Mouse (Mus musculus): Measurements from ENCODE around the gene Shmt2. TPM values are rescaled to one million over a fixed set of nuclear protein-coding genes. Genes with fewer than 3 reads are reported as not detected.

The Shmt2 gene
- polyA plus RNA-seq, 1 experiment from 2014 or later: 91.5 TPM

GRCm38 (mm10) chr10:127541510-127541909 lies 19.3 kb upstream of the Shmt2 start:
- H3K4me1 ChIP-seq (ENCODE audit: control insufficient read depth, insufficient read depth, low read length): peaks cover 3% of the 10 kb centered on the region; the same call in 1 of the 2 replicates
- H3K36me3 ChIP-seq (ENCODE audit: control insufficient read depth, insufficient read depth, low read length): peaks cover 25% of the 10 kb centered on the region
- no peak for DNase-seq (ENCODE audit: low spot score)
- no peaks in the 10 kb centered on the region for H3K27me3 ChIP-seq (ENCODE audit: control insufficient read depth, insufficient read depth, low read length)
- no peak overlapping the region for H3K9ac ChIP-seq (ENCODE audit: low read length)
- H3K27ac ChIP-seq (ENCODE audit: low read depth, low read length): no peak overlapping the region
- 94% methylated on average over 8 of the region's 8 CpGs for WGBS
- no peaks in the 10 kb centered on the region for H3K9me3 ChIP-seq (ENCODE audit: control insufficient read depth, low read length)
- H3K4me3 ChIP-seq (ENCODE audit: low read depth, low read length): no peak overlapping the region
- no peak overlapping the region for H3K4me2 ChIP-seq (ENCODE audit: low read depth)
- no peak for ATAC-seq (ENCODE audit: insufficient read depth, low FRiP score, low TSS enrichment)

- peaks cover 20% of the 10 kb centered on the region for H3K4me1 ChIP-seq (ENCODE audit: control insufficient read depth, insufficient read depth, low read length)
These were observed 15.8 kb upstream of the Shmt2 start for GRCm38 (mm10) chr10:127537854-127538583.

GRCm38 (mm10) chr10:127536586-127537314 lies 14.5 kb upstream of the Shmt2 start:
- H3K4me2 ChIP-seq (ENCODE audit: low read depth): no peak overlapping the region
- H3K4me1 ChIP-seq (ENCODE audit: control insufficient read depth, insufficient read depth, low read length): peaks cover 22% of the 10 kb centered on the region
- ATAC-seq (ENCODE audit: insufficient read depth, low FRiP score, low TSS enrichment): 0 out of 2 replicates have a peak, but pooled peaks have one; percentile 39
- peak; percentile 66 for DNase-seq (ENCODE audit: low spot score)
- H3K9ac ChIP-seq (ENCODE audit: low read length): no peak overlapping the region
- no peak overlapping the region for H3K4me3 ChIP-seq (ENCODE audit: low read depth, low read length)
- H3K9me3 ChIP-seq (ENCODE audit: control insufficient read depth, low read length): no peaks in the 10 kb centered on the region
- WGBS: 9% methylated on average over 8 of the region's 8 CpGs
- no peak overlapping the region for H3K27ac ChIP-seq (ENCODE audit: low read depth, low read length)
- peaks cover 42% of the 10 kb centered on the region for H3K27me3 ChIP-seq (ENCODE audit: control insufficient read depth, insufficient read depth, low read length)
- peaks cover 7% of the 10 kb centered on the region; the same call in 1 of the 2 replicates for H3K36me3 ChIP-seq (ENCODE audit: control insufficient read depth, insufficient read depth, low read length)

More at GRCm38 (mm10) chr10:127537854-127538583, 15.8 kb upstream of the Shmt2 start:
- Histone ChIP-seq H3K9me3 (ENCODE audit: control insufficient read depth, low read length) (no peaks in the 10 kb centered on the region), H3K27ac (ENCODE audit: low read depth, low read length) (0 out of 2 replicates have a peak overlapping the region, but pooled peaks have one; percentile 56), H3K4me2 (ENCODE audit: low read depth) (no peak overlapping the region), H3K9ac (ENCODE audit: low read length) (no peak overlapping the region), H3K36me3 (ENCODE audit: control insufficient read depth, insufficient read depth, low read length) (peaks cover 13% of the 10 kb centered on the region), H3K27me3 (ENCODE audit: control insufficient read depth, insufficient read depth, low read length) (peaks cover 30% of the 10 kb centered on the region), H3K4me3 (ENCODE audit: low read depth, low read length) (no peak overlapping the region)
- DNase-seq (ENCODE audit: low spot score) (peak; percentile 81), ATAC-seq (ENCODE audit: insufficient read depth, low FRiP score, low TSS enrichment) (peak; percentile 14; the same call in 1 of the 2 replicates)
- 23% methylated on average over 7 of the region's 7 CpGs for WGBS

GRCm38 (mm10) chr10:127534929-127535384 lies 12.7 kb upstream of the Shmt2 start:
- peak overlapping the region; percentile 51 for H3K4me3 ChIP-seq (ENCODE audit: low read depth, low read length)
- peak overlapping the region; percentile 40 for H3K27ac ChIP-seq (ENCODE audit: low read depth, low read length)
- no peaks in the 10 kb centered on the region for H3K9me3 ChIP-seq (ENCODE audit: control insufficient read depth, low read length)
- WGBS: 0% methylated on average over 30 of the region's 30 CpGs
- H3K4me2 ChIP-seq (ENCODE audit: low read depth): peak overlapping the region; percentile 73
- DNase-seq (ENCODE audit: low spot score): peak; percentile 69
- H3K27me3 ChIP-seq (ENCODE audit: control insufficient read depth, insufficient read depth, low read length): peaks cover 60% of the 10 kb centered on the region
- ATAC-seq (ENCODE audit: insufficient read depth, low FRiP score, low TSS enrichment): peak; percentile 11
- peaks cover 2% of the 10 kb centered on the region; the same call in 1 of the 2 replicates for H3K36me3 ChIP-seq (ENCODE audit: control insufficient read depth, insufficient read depth, low read length)
- peaks cover 29% of the 10 kb centered on the region for H3K4me1 ChIP-seq (ENCODE audit: control insufficient read depth, insufficient read depth, low read length)
- peak overlapping the region; percentile 39 for H3K9ac ChIP-seq (ENCODE audit: low read length)

- H3K36me3 ChIP-seq (ENCODE audit: control insufficient read depth, insufficient read depth, low read length): peaks cover 2% of the 10 kb centered on the region; the same call in 1 of the 2 replicates
- peak; percentile 53 for DNase-seq (ENCODE audit: low spot score)
- no peaks in the 10 kb centered on the region for H3K9me3 ChIP-seq (ENCODE audit: control insufficient read depth, low read length)
- peak within 1 kb of the TSS; percentile 40 for H3K27ac ChIP-seq (ENCODE audit: low read depth, low read length)
- peak within 1 kb of the TSS; percentile 51 for H3K4me3 ChIP-seq (ENCODE audit: low read depth, low read length)
- H3K27me3 ChIP-seq (ENCODE audit: control insufficient read depth, insufficient read depth, low read length): peaks cover 67% of the 10 kb centered on the region
- ATAC-seq (ENCODE audit: insufficient read depth, low FRiP score, low TSS enrichment): peak; percentile 20
- H3K4me2 ChIP-seq (ENCODE audit: low read depth): peak within 1 kb of the TSS; percentile 73
- peak within 1 kb of the TSS; percentile 54 for H3K9ac ChIP-seq (ENCODE audit: low read length)
- WGBS: under 1% methylated on average over 68 of the region's 78 CpGs
- H3K4me1 ChIP-seq (ENCODE audit: control insufficient read depth, insufficient read depth, low read length): peaks cover 29% of the 10 kb centered on the region
These were observed 12.0 kb upstream of the Shmt2 start, which contains the start of gene Nxph4 for GRCm38 (mm10) chr10:127534036-127534928. TSS of gene Nxph4 (minus strand) at chr10:127534559.

GRCm38 (mm10) chr10:127531548-127531947 lies 9.3 kb upstream of the Shmt2 start:
- H3K9ac ChIP-seq (ENCODE audit: low read length): peak overlapping the region; percentile 44; the same call in 1 of the 2 replicates
- no peaks in the 10 kb centered on the region for H3K36me3 ChIP-seq (ENCODE audit: control insufficient read depth, insufficient read depth, low read length)
- peak overlapping the region; percentile 73 for H3K4me2 ChIP-seq (ENCODE audit: low read depth)
- H3K27ac ChIP-seq (ENCODE audit: low read depth, low read length): peak overlapping the region; percentile 77
- 1% methylated on average over 4 of the region's 4 CpGs for WGBS
- no peaks in the 10 kb centered on the region for H3K9me3 ChIP-seq (ENCODE audit: control insufficient read depth, low read length)
- H3K4me1 ChIP-seq (ENCODE audit: control insufficient read depth, insufficient read depth, low read length): peaks cover 30% of the 10 kb centered on the region
- no peak for DNase-seq (ENCODE audit: low spot score)
- peaks cover 93% of the 10 kb centered on the region for H3K27me3 ChIP-seq (ENCODE audit: control insufficient read depth, insufficient read depth, low read length)
- H3K4me3 ChIP-seq (ENCODE audit: low read depth, low read length): peak overlapping the region; percentile 51
- ATAC-seq (ENCODE audit: insufficient read depth, low FRiP score, low TSS enrichment): no peak

- H3K36me3 ChIP-seq (ENCODE audit: control insufficient read depth, insufficient read depth, low read length): no peaks in the 10 kb centered on the region
- DNase-seq (ENCODE audit: low spot score) (no peak), ATAC-seq (ENCODE audit: insufficient read depth, low FRiP score, low TSS enrichment) (no peak)
- peak overlapping the region; percentile 51 for H3K4me3 ChIP-seq (ENCODE audit: low read depth, low read length)
- peaks cover 34% of the 10 kb centered on the region for H3K4me1 ChIP-seq (ENCODE audit: control insufficient read depth, insufficient read depth, low read length)
- under 1% methylated on average over 25 of the region's 25 CpGs for WGBS
- H3K9ac ChIP-seq (ENCODE audit: low read length): peak overlapping the region; percentile 37
- peak overlapping the region; percentile 73 for H3K4me2 ChIP-seq (ENCODE audit: low read depth)
- peaks cover 98% of the 10 kb centered on the region for H3K27me3 ChIP-seq (ENCODE audit: control insufficient read depth, insufficient read depth, low read length)
- no peaks in the 10 kb centered on the region for H3K9me3 ChIP-seq (ENCODE audit: control insufficient read depth, low read length)
- peak overlapping the region; percentile 77 for H3K27ac ChIP-seq (ENCODE audit: low read depth, low read length)
These were observed 8.7 kb upstream of the Shmt2 start for GRCm38 (mm10) chr10:127530945-127531344.

- ATAC-seq (ENCODE audit: insufficient read depth, low FRiP score, low TSS enrichment) (peak; percentile 57), DNase-seq (ENCODE audit: low spot score) (peak; percentile 73)
- Histone ChIP-seq H3K9ac (ENCODE audit: low read length) (no peak overlapping the region), H3K36me3 (ENCODE audit: control insufficient read depth, insufficient read depth, low read length) (no peaks in the 10 kb centered on the region), H3K4me1 (ENCODE audit: control insufficient read depth, insufficient read depth, low read length) (peaks cover 24% of the 10 kb centered on the region), H3K9me3 (ENCODE audit: control insufficient read depth, low read length) (no peaks in the 10 kb centered on the region), H3K27me3 (ENCODE audit: control insufficient read depth, insufficient read depth, low read length) (peaks cover 87% of the 10 kb centered on the region), H3K4me2 (ENCODE audit: low read depth) (peak overlapping the region; percentile 14), H3K27ac (ENCODE audit: low read depth, low read length) (peak overlapping the region; percentile 69), H3K4me3 (ENCODE audit: low read depth, low read length) (no peak overlapping the region)
- under 1% methylated on average over 17 of the region's 17 CpGs for WGBS
These were observed 5.2 kb upstream of the Shmt2 start for GRCm38 (mm10) chr10:127527481-127527880.

Measured in neural tube, embryonic 11.5 days (tissue).